Mouse (Mus musculus): ENCODE data around the gene Ss18l1.

- TF ChIP-seq CTCF (IDR thresholded peaks at IDR 0.05; ENCODE audit: borderline replicate concordance, insufficient read depth, low read depth, low read length): no peak
- no peak for TF ChIP-seq POLR2A (IDR thresholded peaks at IDR 0.05; ENCODE audit: borderline replicate concordance, insufficient read depth, low read length)
Observed at GRCm38 (mm10) chr2:180116081-180116493, 73.8 kb downstream of the Ss18l1 start.
